Mouse (Mus musculus): ENCODE results near the gene Slc44a3.

- TF ChIP-seq POLR2A (IDR thresholded peaks at IDR 0.05; ENCODE audit: borderline replicate concordance, extremely low read depth, low read depth, low read length) (no peak), CTCF (IDR thresholded peaks at IDR 0.05; ENCODE audit: insufficient read depth, low read length) (no peak)
These were observed 5.8 kb upstream of the Slc44a3 start for GRCm38 (mm10) chr3:121537996-121538395.

Data from lung, adult 2 months (tissue).